Mouse (Mus musculus): ENCODE measurements around the gene Lima1.

DNA sequence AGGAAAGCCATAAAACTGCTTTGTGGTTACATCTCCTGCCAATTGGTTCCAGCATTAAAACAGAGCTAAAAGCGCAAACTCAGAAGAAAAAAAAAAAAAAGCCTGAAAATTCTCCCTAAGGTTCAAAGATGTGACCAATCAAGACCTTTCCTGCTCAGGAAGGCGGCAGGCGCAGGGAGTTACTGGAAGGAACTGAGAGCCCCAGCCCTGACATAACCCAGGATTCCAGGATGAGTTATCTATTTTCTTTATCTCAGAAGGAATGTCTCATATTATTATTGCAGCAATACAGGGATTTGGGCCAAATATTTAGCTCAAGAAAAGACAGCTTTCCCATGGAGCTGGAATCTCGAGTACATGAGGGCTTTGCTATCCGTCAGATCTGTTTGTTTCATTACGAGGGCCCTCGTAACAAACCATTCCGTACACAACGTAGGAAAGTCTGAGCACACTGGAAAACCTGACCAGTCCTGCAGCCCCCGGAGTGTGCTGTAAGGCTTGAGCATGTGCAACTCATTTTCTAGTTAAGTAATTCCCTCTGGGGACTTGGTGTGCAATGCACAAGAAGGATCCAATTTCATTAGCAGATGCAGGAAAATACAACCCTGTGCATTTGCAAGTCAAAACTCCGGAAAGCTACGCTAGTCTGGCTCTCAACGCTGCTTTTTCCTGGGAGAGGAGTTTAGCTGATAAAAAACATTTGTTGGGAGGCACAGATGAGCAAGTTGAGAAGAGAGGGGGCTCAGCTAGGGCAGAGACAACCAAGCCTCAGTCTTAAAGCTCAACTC is 56.7 kb downstream of the Lima1 start:
- TF ChIP-seq CTCF (IDR thresholded peaks at IDR 0.05; ENCODE audit: low read depth) (no peak), EP300 (optimal IDR thresholded peaks at IDR 0.05) (no peak)

Data from stomach, postnatal 0 days (tissue).